Mouse (Mus musculus) myocyte (in vitro differentiated cells): ENCODE data around the gene Olfr922.

Experiments used
- MAX ChIP-seq: IDR thresholded peaks from one replicate; pipeline ENCODE4 v1.6.1; 2011; ENCODE audit warnings: low read depth, mild to moderate bottlenecking, control low read depth
- MYOD1 ChIP-seq, 3 experiments: IDR thresholded peaks; one replicate each; pipeline ENCODE4 v1.6.1; 2011; ENCODE audit warnings: control low read depth in 2 of 3, low read depth in 2 of 3, mild to moderate bottlenecking in 2 of 3, moderate library complexity in 1 of 3; ENCODE audit not compliant: insufficient read length in 2 of 3, control insufficient read depth in 1 of 3
- POLR2A ChIP-seq: IDR thresholded peaks from one replicate; pipeline ENCODE4 v1.6.1; 2011; ENCODE audit warnings: low read depth, mild to moderate bottlenecking, control low read depth, moderate library complexity; ENCODE audit not compliant: insufficient read length

- TF ChIP-seq MAX = no peak
- no peak for TF ChIP-seq POLR2A
- no peak for TF ChIP-seq MYOD1 (IDR thresholded peaks at IDR 0.05; ENCODE audit: control insufficient read depth in 1 of 3, insufficient read length in 2 of 3, low read depth in 2 of 3)
Observed at GRCm38 (mm10) chr9:38815458-38815986, 1.1 kb downstream of the Olfr922 start.
